Mouse (Mus musculus) heart, postnatal 4 days (tissue): ENCODE data around the gene Adnp. TPM values are rescaled to one million over a fixed set of nuclear protein-coding genes. Genes with fewer than 3 reads are reported as not detected.
"Not testable (repeated sequence)": the region's sequence is repeated elsewhere in the genome, so short reads cannot be mapped to it uniquely, and the experiment has no call there.

Source experiments
- DNase-seq: peaks from one replicate; pipeline ENCODE4 v3.0.0; 2021
- total RNA-seq, 2 experiments: library from RNA; stranded (reverse); gene quantifications; 2 replicates each; pipeline ENCODE4 v1.2.3; 2021

The Adnp gene
- total RNA-seq, 2 experiments from 2014 or later = 69.1 to 70.2 TPM

- DNase-seq = peak; percentile 35
These were observed 956 bp downstream of the Adnp start for GRCm38 (mm10) chr2:168205681-168206631.

GRCm38 (mm10) chr2:168205265-168205664, 1.6 kb downstream of the Adnp start:
- peak; percentile 94 for DNase-seq

GRCm38 (mm10) chr2:168204476-168204999, 2.4 kb downstream of the Adnp start:
- no peak for DNase-seq

GRCm38 (mm10) chr2:168200014-168200691, 6.8 kb downstream of the Adnp start:
- no peak for DNase-seq

GRCm38 (mm10) chr2:168199476-168199875, 7.4 kb downstream of the Adnp start:
- no peak for DNase-seq

- DNase-seq = no peak
These were observed 8.5 kb downstream of the Adnp start for GRCm38 (mm10) chr2:168198421-168198820.

GRCm38 (mm10) chr2:168195721-168196120, 11.2 kb downstream of the Adnp start:
- DNase-seq = no peak

- DNase-seq = no peak
These were observed 13.2 kb downstream of the Adnp start for GRCm38 (mm10) chr2:168193685-168194084.

GRCm38 (mm10) chr2:168191856-168192255, 15.1 kb downstream of the Adnp start:
- no peak for DNase-seq

- no peak for DNase-seq
These were observed 31.0 kb downstream of the Adnp start for GRCm38 (mm10) chr2:168175946-168176345.

GRCm38 (mm10) chr2:168170167-168170685, 36.7 kb downstream of the Adnp start:
- DNase-seq = peak; percentile 73

GRCm38 (mm10) chr2:168169800-168170113, 37.2 kb downstream of the Adnp start:
- no peak for DNase-seq

GRCm38 (mm10) chr2:168168892-168169799, 37.8 kb downstream of the Adnp start:
- no peak for DNase-seq

- DNase-seq = no peak
These were observed 39.1 kb downstream of the Adnp start for GRCm38 (mm10) chr2:168167781-168168180.

GRCm38 (mm10) chr2:168166750-168167460, 40.0 kb downstream of the Adnp start:
- DNase-seq = peak; percentile 42

- no peak for DNase-seq
These were observed 44.9 kb downstream of the Adnp start for GRCm38 (mm10) chr2:168161978-168162377.

- no peak for DNase-seq
These were observed 45.4 kb downstream of the Adnp start for GRCm38 (mm10) chr2:168161514-168161971.

GRCm38 (mm10) chr2:168160370-168160930, 46.5 kb downstream of the Adnp start:
- DNase-seq = no peak

GRCm38 (mm10) chr2:168158911-168159711, 47.8 kb downstream of the Adnp start:
- DNase-seq = peak; percentile 52

GRCm38 (mm10) chr2:168157974-168158373, 48.9 kb downstream of the Adnp start:
- DNase-seq = not testable (repeated sequence)
